Mouse (Mus musculus) embryonic facial prominence, embryonic 15.5 days (tissue): ENCODE results near the gene Gm15217. TPM values are rescaled to one million over a fixed set of nuclear protein-coding genes. Genes with fewer than 3 reads are reported as not detected.
A peak's percentile ranks its signal among the peaks of the same experiment; 100 is the strongest.

Source experiments
- ATAC-seq: fragments of 200-750 bp; cut with Nextera tagmentation; 2 replicates; pipeline ENCODE4 v1.8.0; 2017; ENCODE audit warnings: low read depth, moderate TSS enrichment; ENCODE audit not compliant: insufficient number of reproducible peaks, low FRiP score, low TSS enrichment
- H3K27ac ChIP-seq: fragments of 300-500 bp; sonication (generic); replicated peaks from 2 replicates; pipeline ENCODE4 v1.5.1; 2015; ENCODE audit warnings: mild to moderate bottlenecking, inconsistent platforms
- H3K27me3 ChIP-seq: fragments of 300-500 bp; sonication (generic); 2 replicates; pipeline ENCODE4 v1.6.1; 2015; ENCODE audit warnings: inconsistent platforms
- H3K36me3 ChIP-seq: fragments of 300-500 bp; sonication (generic); 2 replicates; pipeline ENCODE4 v1.6.1; 2015; ENCODE audit warnings: mild to moderate bottlenecking, inconsistent platforms
- H3K4me1 ChIP-seq: fragments of 300-500 bp; sonication (generic); 2 replicates; pipeline ENCODE4 v1.6.1; 2015; ENCODE audit warnings: inconsistent platforms
- H3K4me2 ChIP-seq: fragments of 300-500 bp; sonication (generic); replicated peaks from 2 replicates; pipeline ENCODE4 v1.6.1; 2015; ENCODE audit warnings: mild to moderate bottlenecking, inconsistent platforms
- H3K4me3 ChIP-seq: fragments of 300-500 bp; sonication (generic); replicated peaks from 2 replicates; pipeline ENCODE4 v1.5.1; 2015; ENCODE audit warnings: mild to moderate bottlenecking, inconsistent platforms
- H3K9ac ChIP-seq: fragments of 300-500 bp; sonication (generic); 2 replicates; pipeline ENCODE4 v1.6.1; 2015; ENCODE audit warnings: inconsistent platforms
- H3K9me3 ChIP-seq: fragments of 300-500 bp; sonication (generic); replicated peaks from 2 replicates; pipeline ENCODE4 v1.6.1; 2016; ENCODE audit warnings: inconsistent platforms
- WGBS: fragments of 180-500 bp; shearing (Covaris S2); methylation state at CpG from one replicate; pipeline ENCODE4 v1.1.7; 2015; 5-methylcytosine and 5-hydroxymethylcytosine counted together
- polyA plus RNA-seq: library from polyadenylated mRNA; unstranded; fragments of >200 nt; fragmentation: Nextera tagmentation; extraction: Ambion mirVana; gene quantifications from 2 replicates; pipeline ENCODE4 v1.2.1, GENCODE M21; 2015

Gm15217 gene
- polyA plus RNA-seq = not detected in 2 replicates

- peak within 1 kb of the TSS; percentile 65 for H3K27ac ChIP-seq
- WGBS = 80% methylated on average over 12 of the region's 12 CpGs
- H3K9me3 ChIP-seq = no peaks in the 10 kb centered on the region
- no peak for ATAC-seq
- H3K27me3 ChIP-seq = no peaks in the 10 kb centered on the region
- peak within 1 kb of the TSS; percentile 30 for H3K4me3 ChIP-seq
- peaks cover 30% of the 10 kb centered on the region for H3K4me1 ChIP-seq
- peak within 1 kb of the TSS; percentile 69 for H3K4me2 ChIP-seq
- no peak within 1 kb of the TSS for H3K9ac ChIP-seq
- peaks cover 6% of the 10 kb centered on the region; the same call in 1 of the 2 replicates for H3K36me3 ChIP-seq
Measured at GRCm38 (mm10) chr14:46379285-46379684, at the start of gene Gm15217. Gm15217 (plus strand) TSS chr14:46379414.

GRCm38 (mm10) chr14:46333421-46334237, 45.6 kb upstream of the Gm15217 start:
- H3K9ac ChIP-seq = no peak overlapping the region
- H3K4me2 ChIP-seq = no peak overlapping the region
- H3K4me3 ChIP-seq = no peak overlapping the region
- no peaks in the 10 kb centered on the region for H3K27me3 ChIP-seq
- ATAC-seq = peak; percentile 51; the same call in 1 of the 2 replicates
- H3K36me3 ChIP-seq = no peaks in the 10 kb centered on the region
- H3K9me3 ChIP-seq = no peaks in the 10 kb centered on the region
- no peak overlapping the region for H3K27ac ChIP-seq
- H3K4me1 ChIP-seq = no peaks in the 10 kb centered on the region
- WGBS = 69% methylated on average over 8 of the region's 8 CpGs

- 75% methylated on average over 11 of the region's 11 CpGs for WGBS
- Histone ChIP-seq H3K9me3 (no peaks in the 10 kb centered on the region), H3K36me3 (no peaks in the 10 kb centered on the region), H3K9ac (no peak overlapping the region), H3K27me3 (no peaks in the 10 kb centered on the region), H3K4me3 (no peak overlapping the region), H3K4me2 (no peak overlapping the region), H3K27ac (no peak overlapping the region), H3K4me1 (no peaks in the 10 kb centered on the region)
- ATAC-seq = no peak
Measured at GRCm38 (mm10) chr14:46338801-46339200, 40.4 kb upstream of the Gm15217 start.

- Histone ChIP-seq H3K4me2 (no peak overlapping the region), H3K4me1 (no peaks in the 10 kb centered on the region), H3K9ac (no peak overlapping the region), H3K36me3 (no peaks in the 10 kb centered on the region), H3K27ac (no peak overlapping the region), H3K9me3 (peaks cover 7% of the 10 kb centered on the region; the same call in 1 of the 2 replicates), H3K27me3 (no peaks in the 10 kb centered on the region), H3K4me3 (no peak overlapping the region)
- no peak for ATAC-seq
Measured at GRCm38 (mm10) chr14:46344750-46345149, 34.5 kb upstream of the Gm15217 start.

- H3K4me1 ChIP-seq = no peaks in the 10 kb centered on the region
- no peak overlapping the region for H3K27ac ChIP-seq
- H3K27me3 ChIP-seq = no peaks in the 10 kb centered on the region
- no peaks in the 10 kb centered on the region for H3K36me3 ChIP-seq
- no peak overlapping the region for H3K4me2 ChIP-seq
- H3K9ac ChIP-seq = no peak overlapping the region
- H3K9me3 ChIP-seq = no peaks in the 10 kb centered on the region
- no peak overlapping the region for H3K4me3 ChIP-seq
- WGBS = 69% methylated on average over 7 of the region's 7 CpGs
- no peak for ATAC-seq
Measured at GRCm38 (mm10) chr14:46357286-46357685, 21.9 kb upstream of the Gm15217 start.

- no peak for ATAC-seq
- Histone ChIP-seq H3K4me2 (no peak overlapping the region), H3K27ac (no peak overlapping the region), H3K4me1 (no peaks in the 10 kb centered on the region), H3K36me3 (no peaks in the 10 kb centered on the region), H3K27me3 (no peaks in the 10 kb centered on the region), H3K4me3 (no peak overlapping the region), H3K9me3 (no peaks in the 10 kb centered on the region), H3K9ac (no peak overlapping the region)
- 60% methylated on average over 8 of the region's 8 CpGs for WGBS
Measured at GRCm38 (mm10) chr14:46357696-46358095, 21.5 kb upstream of the Gm15217 start.

- no peak overlapping the region for H3K27ac ChIP-seq
- 0 out of 2 replicates have a peak, but pooled peaks cover 6% of the 10 kb centered on the region for H3K4me1 ChIP-seq
- H3K36me3 ChIP-seq = no peaks in the 10 kb centered on the region
- no peaks in the 10 kb centered on the region for H3K27me3 ChIP-seq
- no peak overlapping the region for H3K9ac ChIP-seq
- H3K4me2 ChIP-seq = no peak overlapping the region
- 31% methylated on average over 10 of the region's 10 CpGs for WGBS
- no peak overlapping the region for H3K4me3 ChIP-seq
- no peak for ATAC-seq
- H3K9me3 ChIP-seq = no peaks in the 10 kb centered on the region
Measured at GRCm38 (mm10) chr14:46363209-46363608, 16.0 kb upstream of the Gm15217 start.

GRCm38 (mm10) chr14:46372452-46372851, 6.8 kb upstream of the Gm15217 start:
- H3K27ac ChIP-seq = no peak overlapping the region
- H3K36me3 ChIP-seq = no peaks in the 10 kb centered on the region
- no peak overlapping the region for H3K9ac ChIP-seq
- H3K27me3 ChIP-seq = no peaks in the 10 kb centered on the region
- WGBS = 33% methylated on average over 9 of the region's 9 CpGs
- no peak for ATAC-seq
- H3K4me1 ChIP-seq = no peaks in the 10 kb centered on the region
- H3K4me3 ChIP-seq = no peak overlapping the region
- no peak overlapping the region for H3K4me2 ChIP-seq
- H3K9me3 ChIP-seq = no peaks in the 10 kb centered on the region

- no peaks in the 10 kb centered on the region for H3K9me3 ChIP-seq
- ATAC-seq = no peak
- no peak overlapping the region for H3K9ac ChIP-seq
- no peaks in the 10 kb centered on the region for H3K27me3 ChIP-seq
- no peak overlapping the region for H3K4me2 ChIP-seq
- H3K27ac ChIP-seq = no peak overlapping the region
- peaks cover 10% of the 10 kb centered on the region for H3K4me1 ChIP-seq
- no peak overlapping the region for H3K4me3 ChIP-seq
- 85% methylated on average over 5 of the region's 5 CpGs for WGBS
- no peaks in the 10 kb centered on the region for H3K36me3 ChIP-seq
Measured at GRCm38 (mm10) chr14:46375796-46376195, 3.4 kb upstream of the Gm15217 start.

- Histone ChIP-seq H3K36me3 (peaks cover 8% of the 10 kb centered on the region; the same call in 1 of the 2 replicates), H3K9me3 (no peaks in the 10 kb centered on the region), H3K27ac (peak overlapping the region; percentile 65), H3K4me2 (peak overlapping the region; percentile 69), H3K27me3 (no peaks in the 10 kb centered on the region), H3K4me1 (peaks cover 31% of the 10 kb centered on the region), H3K9ac (no peak overlapping the region), H3K4me3 (peak overlapping the region; percentile 30)
- 7% methylated on average over 31 of the region's 31 CpGs for WGBS
- 0 out of 2 replicates have a peak, but pooled peaks have one; percentile 56 for ATAC-seq
Measured at GRCm38 (mm10) chr14:46380286-46380721, 1.1 kb downstream of the Gm15217 start.

GRCm38 (mm10) chr14:46381457-46381856, 2.2 kb downstream of the Gm15217 start:
- Histone ChIP-seq H3K4me3 (no peak overlapping the region), H3K27ac (peak overlapping the region; percentile 65), H3K36me3 (peaks cover 8% of the 10 kb centered on the region; the same call in 1 of the 2 replicates), H3K27me3 (no peaks in the 10 kb centered on the region), H3K4me1 (peaks cover 37% of the 10 kb centered on the region), H3K9me3 (no peaks in the 10 kb centered on the region), H3K9ac (no peak overlapping the region), H3K4me2 (no peak overlapping the region; the same call in 1 of the 2 replicates)
- ATAC-seq = 0 out of 2 replicates have a peak, but pooled peaks have one; percentile 27
- WGBS = 30% methylated on average over 6 of the region's 6 CpGs
